Mouse (Mus musculus): Measurements from ENCODE around the gene Arl16. TPM values are rescaled to one million over a fixed set of nuclear protein-coding genes. Genes with fewer than 3 reads are reported as not detected.

The Arl16 gene
- polyA plus RNA-seq, 2 experiments = 9.9 to 13.0 TPM

DNA sequence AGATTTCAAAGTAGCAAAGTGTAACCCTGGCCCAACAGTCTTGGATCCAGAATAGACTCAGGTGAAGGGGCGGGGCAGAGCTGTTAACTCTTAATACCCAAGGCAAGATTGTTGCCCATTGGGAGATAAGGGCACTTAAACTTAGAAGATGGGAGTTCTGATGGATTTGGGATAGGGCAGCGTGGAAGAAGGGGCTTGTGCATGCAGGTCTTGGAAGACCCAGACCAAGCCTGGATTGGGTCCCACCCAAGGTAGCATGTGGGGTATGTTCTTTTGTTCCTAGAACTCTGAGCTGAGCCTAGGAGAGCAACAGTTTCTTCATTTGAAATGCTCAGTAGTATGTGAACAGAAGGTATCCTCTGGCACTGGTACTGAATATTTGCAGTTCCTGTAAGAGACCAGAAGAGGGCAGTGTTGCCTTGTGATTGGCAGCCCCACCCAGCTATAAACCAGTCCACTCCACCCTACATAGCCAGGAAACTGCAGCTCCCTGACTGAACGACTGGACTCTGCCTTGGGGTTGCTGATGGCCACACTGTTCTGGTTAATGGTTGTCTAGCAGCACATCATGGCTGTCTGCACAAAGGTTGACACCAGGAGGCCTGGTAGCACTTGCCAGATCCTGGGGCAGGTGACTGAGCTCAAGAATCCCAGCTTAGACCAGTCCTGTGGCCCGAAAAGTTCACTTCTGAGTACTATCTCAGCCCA lies 21.8 kb upstream of the Arl16 start:
- H3K4me3 ChIP-seq (ENCODE audit: insufficient read depth in 1 of 2, low read depth in 2 of 2, low read length in 2 of 2) = no peak overlapping the region
- 53% methylated on average over 4 of the region's 4 CpGs for WGBS (ENCODE audit: insufficient replicate concordance)
- DNase-seq (ENCODE audit: low read depth in 3 of 3, low spot score in 3 of 3) = peak; percentile 73 to 80 (median 76)
- H3K9me3 ChIP-seq (ENCODE audit: control insufficient read depth, low read length) = no peaks in the 10 kb centered on the region
- H3K9ac ChIP-seq (replicated peaks) = peak overlapping the region; percentile 23; the same call in 1 of the 2 replicates
- ATAC-seq (ENCODE audit: insufficient read depth) = peak; percentile 21
- H3K36me3 ChIP-seq (replicated peaks; ENCODE audit: control insufficient read depth, insufficient read depth, low read depth) = peaks cover 32% of the 10 kb centered on the region
- peak overlapping the region; percentile 57 for H3K27ac ChIP-seq
- H3K4me1 ChIP-seq (replicated peaks; ENCODE audit: control insufficient read depth in 2 of 2, insufficient read depth in 2 of 2, low read length in 1 of 2) = peaks cover 17 to 30% of the 10 kb centered on the region in 2 experiments
- TF ChIP-seq EP300 (IDR thresholded peaks at IDR 0.05; ENCODE audit: low read depth) (no peak), CTCF (IDR thresholded peaks at IDR 0.05; ENCODE audit: low read depth) (peak; percentile 97)
- no peaks in the 10 kb centered on the region for H3K27me3 ChIP-seq (ENCODE audit: control insufficient read depth, insufficient read depth, low read length)
- H3K4me2 ChIP-seq (ENCODE audit: low read depth) = peak overlapping the region; percentile 18; the same call in 1 of the 2 replicates

DNA sequence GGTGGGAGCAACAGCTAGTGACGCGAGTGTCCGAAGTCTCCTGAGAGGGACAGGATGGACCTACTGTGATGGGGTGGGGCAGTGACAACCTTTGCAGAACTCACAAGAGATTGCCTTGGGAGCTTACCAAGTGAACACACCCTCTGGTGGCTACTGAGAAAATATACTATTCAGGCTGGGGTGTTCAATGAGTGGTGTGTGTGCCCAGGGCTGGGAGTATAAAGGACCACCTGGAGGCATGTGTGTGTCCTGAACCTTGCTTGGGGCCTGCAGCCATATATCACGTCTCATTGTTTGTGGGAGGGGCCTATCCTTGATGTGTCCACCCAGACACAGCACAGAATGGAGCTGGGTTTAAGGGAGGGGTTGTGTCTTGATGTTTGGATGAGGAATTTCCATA lies 21.1 kb upstream of the Arl16 start:
- DNase-seq (ENCODE audit: low read depth in 3 of 3, low spot score in 3 of 3) (no peak), ATAC-seq (ENCODE audit: insufficient read depth) (no peak)
- Histone ChIP-seq H3K4me1 (replicated peaks; ENCODE audit: control insufficient read depth in 2 of 2, insufficient read depth in 2 of 2, low read length in 1 of 2) (peaks cover 20 to 30% of the 10 kb centered on the region in 2 experiments), H3K27me3 (ENCODE audit: control insufficient read depth, insufficient read depth, low read length) (no peaks in the 10 kb centered on the region), H3K4me2 (ENCODE audit: low read depth) (no peak overlapping the region), H3K27ac (no peak overlapping the region), H3K9me3 (ENCODE audit: control insufficient read depth, low read length) (no peaks in the 10 kb centered on the region), H3K36me3 (replicated peaks; ENCODE audit: control insufficient read depth, insufficient read depth, low read depth) (peaks cover 32% of the 10 kb centered on the region), H3K4me3 (ENCODE audit: insufficient read depth in 1 of 2, low read depth in 2 of 2, low read length in 2 of 2) (no peak overlapping the region), H3K9ac (replicated peaks) (no peak overlapping the region)
- TF ChIP-seq CTCF (IDR thresholded peaks at IDR 0.05; ENCODE audit: low read depth) (no peak), EP300 (IDR thresholded peaks at IDR 0.05; ENCODE audit: low read depth) (no peak)
- 77% methylated on average over 4 of the region's 4 CpGs for WGBS (ENCODE audit: insufficient replicate concordance)

DNA sequence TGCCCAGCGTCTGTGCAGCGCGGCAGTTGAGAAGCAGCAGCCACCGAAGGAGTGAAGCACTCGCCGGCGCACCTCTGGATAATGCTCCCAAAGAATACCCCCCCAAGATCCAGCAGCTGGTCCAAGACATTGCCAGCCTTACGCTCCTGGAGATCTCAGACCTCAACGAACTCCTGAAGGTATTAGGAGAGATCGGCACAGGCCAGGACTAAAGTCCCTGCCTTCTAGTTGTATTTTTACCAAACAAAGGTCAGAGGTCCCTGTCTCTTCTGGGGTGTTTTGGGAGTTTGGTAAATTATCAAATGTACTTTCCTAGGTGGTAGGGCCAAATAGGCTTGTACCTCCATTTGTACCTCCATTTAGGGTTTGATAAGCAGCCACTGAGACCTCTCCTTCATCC lies 17.8 kb upstream of the Arl16 start:
- Histone ChIP-seq H3K36me3 (replicated peaks; ENCODE audit: control insufficient read depth, insufficient read depth, low read depth) (peaks cover 42% of the 10 kb centered on the region), H3K9ac (replicated peaks) (peak overlapping the region; percentile 92), H3K9me3 (ENCODE audit: control insufficient read depth, low read length) (no peaks in the 10 kb centered on the region), H3K27me3 (ENCODE audit: control insufficient read depth, insufficient read depth, low read length) (no peaks in the 10 kb centered on the region), H3K4me3 (ENCODE audit: insufficient read depth in 1 of 2, low read depth in 2 of 2, low read length in 2 of 2) (peak overlapping the region; percentile 70 to 92), H3K4me2 (ENCODE audit: low read depth) (peak overlapping the region; percentile 70), H3K27ac (peak overlapping the region; percentile 37), H3K4me1 (replicated peaks; ENCODE audit: control insufficient read depth in 2 of 2, insufficient read depth in 2 of 2, low read length in 1 of 2) (peaks cover 8 to 15% of the 10 kb centered on the region in 2 experiments)
- ATAC-seq (ENCODE audit: insufficient read depth) = no peak
- DNase-seq (ENCODE audit: low read depth in 3 of 3, low spot score in 3 of 3) = no peak
- WGBS (ENCODE audit: insufficient replicate concordance) = 6% methylated on average over 10 of the region's 10 CpGs
- no peak for TF ChIP-seq EP300 (IDR thresholded peaks at IDR 0.05; ENCODE audit: low read depth)
- no peak for TF ChIP-seq CTCF (IDR thresholded peaks at IDR 0.05; ENCODE audit: low read depth)

DNA sequence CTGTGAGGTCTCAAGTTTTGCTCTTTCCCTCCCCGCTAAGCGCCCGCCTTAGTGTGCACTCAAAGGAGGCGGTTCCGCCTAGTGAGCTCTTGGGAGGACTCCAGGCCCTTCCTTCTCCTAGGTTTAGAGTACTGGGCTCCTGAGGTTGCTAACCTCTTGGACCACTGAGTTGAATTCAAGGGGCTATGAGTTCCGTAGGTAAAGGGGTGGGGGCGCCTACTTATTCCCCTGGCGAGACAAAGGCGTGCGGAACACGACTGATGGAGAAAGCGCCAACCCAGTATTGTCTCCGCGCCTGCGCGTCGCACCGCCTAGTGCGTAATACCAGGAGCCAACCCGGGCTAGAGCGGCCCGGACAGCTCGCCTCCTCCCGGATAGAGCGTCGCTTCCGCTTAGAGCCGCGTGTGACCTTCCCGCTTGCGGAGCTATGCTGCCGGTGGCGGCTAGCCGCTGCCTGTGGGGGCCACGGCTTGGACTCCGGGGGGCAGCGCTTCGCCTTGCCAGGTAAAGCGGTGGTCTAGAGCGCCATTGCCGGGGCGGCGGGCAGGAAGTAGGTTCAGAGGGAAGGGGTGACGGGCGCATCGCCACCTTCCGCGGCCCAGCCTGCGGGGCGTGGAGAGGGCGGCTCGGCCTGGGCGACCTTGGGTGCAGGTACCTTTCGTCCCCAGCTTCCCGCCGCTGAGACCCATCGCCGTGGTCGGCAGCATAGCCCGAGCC lies 17.0 kb upstream of the Arl16 start, which contains the start of gene Mrpl12:
Gene Mrpl12, plus strand, starts transcription at position 349 of the 717 bp plus-strand sequence.
- H3K4me3 ChIP-seq (ENCODE audit: insufficient read depth in 1 of 2, low read depth in 2 of 2, low read length in 2 of 2) = peak within 1 kb of the TSS; percentile 70 to 92
- no peaks in the 10 kb centered on the region for H3K9me3 ChIP-seq (ENCODE audit: control insufficient read depth, low read length)
- peak; percentile 45 for TF ChIP-seq EP300 (IDR thresholded peaks at IDR 0.05; ENCODE audit: low read depth)
- peak; percentile 27; the same call in 1 of the 2 replicates for TF ChIP-seq CTCF (IDR thresholded peaks at IDR 0.05; ENCODE audit: low read depth)
- peak within 1 kb of the TSS; percentile 70 for H3K4me2 ChIP-seq (ENCODE audit: low read depth)
- H3K27me3 ChIP-seq (ENCODE audit: control insufficient read depth, insufficient read depth, low read length) = no peaks in the 10 kb centered on the region
- peak within 1 kb of the TSS; percentile 37 for H3K27ac ChIP-seq
- H3K36me3 ChIP-seq (replicated peaks; ENCODE audit: control insufficient read depth, insufficient read depth, low read depth) = peaks cover 48% of the 10 kb centered on the region
- ATAC-seq (ENCODE audit: insufficient read depth) (peak; percentile 87), DNase-seq (ENCODE audit: low read depth in 3 of 3, low spot score in 3 of 3) (peak; percentile 85 to 87 (median 87))
- peak within 1 kb of the TSS; percentile 92 for H3K9ac ChIP-seq (replicated peaks)
- peaks cover 4 to 6% of the 10 kb centered on the region in 2 experiments for H3K4me1 ChIP-seq (replicated peaks; ENCODE audit: control insufficient read depth in 2 of 2, insufficient read depth in 2 of 2, low read length in 1 of 2)
- WGBS (ENCODE audit: insufficient replicate concordance) = under 1% methylated on average over 60 of the region's 60 CpGs

Measured in liver, embryonic 14.5 days (tissue).